Mouse (Mus musculus) CH12.LX (cell line): ENCODE data around the gene Synpo2l.

Source experiments
- CTCF ChIP-seq, 2 experiments: IDR thresholded peaks in 1 of 2; conservative IDR thresholded peaks in 1 of 2; 2 replicates each; pipeline ENCODE4 v1.5.1; 2011 to 2012; ENCODE audit warnings: low read depth in 2 of 2, low read length in 2 of 2, improper control_type of control experiment in 1 of 2, inconsistent platforms in 1 of 2, mild to moderate bottlenecking in 1 of 2, moderate library complexity in 1 of 2
- EP300 ChIP-seq: IDR thresholded peaks from 2 replicates; pipeline ENCODE4 v1.6.1; 2011; ENCODE audit warnings: low read length, improper control_type of control experiment
- GABPA ChIP-seq: IDR thresholded peaks from 2 replicates; pipeline ENCODE4 v1.6.1; 2012; ENCODE audit warnings: low read depth, low read length, improper control_type of control experiment, inconsistent platforms; ENCODE audit not compliant: insufficient replicate concordance
- KAT2A ChIP-seq: IDR thresholded peaks from 2 replicates; pipeline ENCODE4 v1.6.1; 2012; ENCODE audit warnings: low read length, improper control_type of control experiment, inconsistent platforms; ENCODE audit not compliant: insufficient replicate concordance
- PAX5 ChIP-seq: IDR thresholded peaks from 2 replicates; pipeline ENCODE4 v1.6.1; 2012; ENCODE audit warnings: low read length, inconsistent platforms, mixed read lengths
- POLR2A ChIP-seq: IDR thresholded peaks from 2 replicates; pipeline ENCODE4 v1.6.1; 2011; ENCODE audit warnings: low read depth, mild to moderate bottlenecking, improper control_type of control experiment, low read length
- ZKSCAN1 ChIP-seq: IDR thresholded peaks from 2 replicates; pipeline ENCODE4 v1.6.1; 2012; ENCODE audit warnings: low read depth, inconsistent platforms, low read length, improper control_type of control experiment, borderline replicate concordance

DNA sequence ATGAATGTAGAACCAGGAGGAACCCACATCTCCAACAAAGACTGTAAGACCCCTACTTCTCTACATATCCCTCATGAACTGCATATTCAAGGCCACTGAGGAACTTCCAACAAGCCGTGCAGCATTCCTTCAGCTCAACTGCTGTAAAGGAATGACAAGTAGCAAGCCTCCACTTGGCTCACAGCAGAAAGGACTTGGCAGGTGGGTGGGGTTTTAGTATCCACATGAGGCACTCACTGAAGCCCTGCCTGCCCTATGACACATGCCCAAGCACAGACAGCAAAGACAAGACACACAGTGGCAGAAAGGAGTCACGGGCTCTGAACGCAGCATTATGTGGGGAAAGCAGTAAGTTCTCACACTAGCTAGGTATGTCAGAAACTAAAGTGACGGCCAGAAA is 58.0 kb downstream of the Synpo2l start:
- TF ChIP-seq CTCF (conservative IDR thresholded peaks at IDR 0.05 in 1 of 2, IDR thresholded peaks at IDR 0.05 in 1 of 2; ENCODE audit: low read depth in 2 of 2, low read length in 2 of 2) (no peak), POLR2A (no peak), ZKSCAN1 (no peak), PAX5 (no peak), EP300 (no peak), KAT2A (no peak), GABPA (no peak)
